Mouse (Mus musculus): Measurements from ENCODE around the gene Pin1rt1.

DNA sequence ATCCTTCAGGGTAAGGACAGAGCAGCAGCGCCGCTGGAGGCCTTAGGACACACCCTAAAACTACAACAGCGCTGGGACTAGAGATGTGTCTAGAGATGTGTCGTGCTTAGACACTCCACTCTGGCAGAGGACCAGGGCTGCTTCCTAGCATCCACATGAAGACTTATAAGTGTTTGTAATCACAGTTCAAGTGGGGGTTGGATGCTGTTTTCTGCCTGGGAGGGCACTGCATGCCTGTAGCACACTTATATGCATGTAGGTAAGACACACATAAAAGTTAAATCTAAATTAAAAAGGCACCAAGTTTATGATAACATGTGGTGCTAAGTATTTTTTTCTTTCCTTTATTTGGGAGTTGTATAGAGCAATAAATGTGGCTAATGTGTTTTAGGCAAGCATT, 47.8 kb upstream of the Pin1rt1 start:
- no peak for TF ChIP-seq CTCF (IDR thresholded peaks at IDR 0.05; ENCODE audit: extremely low read depth, insufficient read depth, low read length)
- no peak for TF ChIP-seq POLR2A (IDR thresholded peaks at IDR 0.05; ENCODE audit: extremely low read depth, insufficient read depth, low read length)

Measured in cortical plate, adult 2 months (tissue).